Mouse (Mus musculus) liver, postnatal 0 days (tissue): ENCODE data around the gene Iqcg.

Experiments
- CTCF ChIP-seq: sonication (generic); IDR thresholded peaks from 2 replicates; pipeline ENCODE4 v1.5.1; 2016; ENCODE audit warnings: antibody characterized with exemption, low read depth
- EP300 ChIP-seq: IDR thresholded peaks from 2 replicates; pipeline ENCODE4 v1.6.1; 2016; ENCODE audit warnings: antibody characterized with exemption, low read depth, mild to moderate bottlenecking

DNA sequence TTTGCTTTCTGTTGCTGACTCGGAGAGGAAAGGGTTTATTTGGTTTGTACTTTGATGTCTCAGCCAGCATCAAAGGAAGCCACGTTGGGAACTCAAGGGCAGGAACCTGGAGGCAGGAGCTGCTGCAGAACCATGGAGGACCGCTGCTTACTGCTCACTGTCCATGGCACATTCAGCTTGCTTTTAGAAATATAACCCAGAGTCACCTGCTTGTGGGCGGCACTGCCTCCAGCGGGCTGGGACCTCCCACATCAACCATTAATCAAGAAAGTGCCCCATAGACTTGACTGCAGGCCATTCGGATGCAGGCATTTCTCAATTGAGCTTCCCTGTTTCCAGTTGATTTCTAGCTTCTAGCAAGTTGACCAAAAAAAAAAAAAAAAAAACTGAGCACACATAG lies 20.1 kb upstream of the Iqcg start:
- no peak for TF ChIP-seq CTCF
- TF ChIP-seq EP300: no peak
